Mouse (Mus musculus) liver, embryonic 14.5 days (tissue): ENCODE data around the gene Entpd2. TPM values are rescaled to one million over a fixed set of nuclear protein-coding genes. Genes with fewer than 3 reads are reported as not detected.
A peak's percentile ranks its signal among the peaks of the same experiment; 100 is the strongest.

Experiments used
- ATAC-seq: fragments of 200-750 bp; cut with Nextera tagmentation; 2 replicates; pipeline ENCODE4 v1.8.0; 2017; ENCODE audit warnings: moderate number of reproducible peaks, mild to moderate bottlenecking, moderate library complexity; ENCODE audit not compliant: insufficient read depth
- DNase-seq, 3 experiments: peaks; one replicate each; pipeline ENCODE4 v3.0.0-alpha.2; 2012 to 2013; ENCODE audit warnings: low read depth in 3 of 3, low spot score in 3 of 3
- H3K27ac ChIP-seq: fragments of 300-500 bp; sonication (generic); 2 replicates; pipeline ENCODE4 v1.5.1; 2014; ENCODE audit warnings: moderate library complexity, mild to moderate bottlenecking, control low read depth, inconsistent platforms
- H3K27me3 ChIP-seq: fragments of 300-500 bp; sonication (generic); 2 replicates; pipeline ENCODE4 v1.6.1; 2014; ENCODE audit warnings: mild to moderate bottlenecking, low read length, moderate library complexity; ENCODE audit not compliant: control insufficient read depth, insufficient read depth
- H3K36me3 ChIP-seq: fragments of 300-500 bp; sonication (generic); replicated peaks from 2 replicates; pipeline ENCODE4 v1.6.1; 2014; ENCODE audit warnings: low read depth; ENCODE audit not compliant: control insufficient read depth, insufficient read depth
- H3K4me1 ChIP-seq, 2 experiments: fragments of 200-500 bp in 1 of 2; fragments of 300-500 bp in 1 of 2; sonication (generic) in 1 of 2; replicated peaks; 2 replicates each; pipeline ENCODE4 v1.6.1; 2012 to 2014; ENCODE audit warnings: antibody characterized with exemption in 1 of 2, inconsistent platforms in 1 of 2, low read length in 1 of 2; ENCODE audit not compliant: control insufficient read depth in 2 of 2, insufficient read depth in 2 of 2
- H3K4me2 ChIP-seq: fragments of 300-500 bp; sonication (generic); 2 replicates; pipeline ENCODE4 v1.6.1; 2014; ENCODE audit warnings: low read depth, mild to moderate bottlenecking, control low read depth, moderate library complexity
- H3K4me3 ChIP-seq, 2 experiments: fragments of 200-500 bp in 1 of 2; fragments of 300-500 bp in 1 of 2; sonication (generic) in 1 of 2; 2 replicates each; pipeline ENCODE4 v1.5.1; 2012 to 2014; ENCODE audit warnings: low read depth in 2 of 2, low read length in 2 of 2, mild to moderate bottlenecking in 2 of 2, control low read depth in 1 of 2, inconsistent platforms in 1 of 2, moderate library complexity in 1 of 2; ENCODE audit not compliant: insufficient read depth in 1 of 2
- H3K9ac ChIP-seq: fragments of 300-500 bp; sonication (generic); replicated peaks from 2 replicates; pipeline ENCODE4 v1.6.1; 2014; ENCODE audit warnings: mild to moderate bottlenecking, control low read depth, moderate library complexity
- H3K9me3 ChIP-seq: fragments of 300-500 bp; sonication (generic); 2 replicates; pipeline ENCODE4 v1.6.1; 2016; ENCODE audit warnings: low read length, mixed read lengths; ENCODE audit not compliant: control insufficient read depth
- CTCF ChIP-seq: IDR thresholded peaks from 2 replicates; pipeline ENCODE4 v1.5.1; 2016; ENCODE audit warnings: antibody characterized with exemption, low read depth, control low read depth
- EP300 ChIP-seq: IDR thresholded peaks from 2 replicates; pipeline ENCODE4 v1.6.1; 2016; ENCODE audit warnings: antibody characterized with exemption, low read depth
- WGBS: fragments of 180-500 bp; shearing (Covaris S2); extraction: QIAGEN DNeasy Blood & Tissue Kit; methylation state at CpG from one replicate; pipeline ENCODE4 v1.1.7; 2014; ENCODE audit not compliant: insufficient replicate concordance; 5-methylcytosine and 5-hydroxymethylcytosine counted together
- polyA plus RNA-seq, 2 experiments: library from polyadenylated mRNA; depleted of rRNA in 1 of 2; stranded (reverse) in 1 of 2; unstranded in 1 of 2; fragments of >200 nt; fragmentation: Nextera tagmentation in 1 of 2; extraction: Ambion mirVana in 1 of 2; gene quantifications; 2 replicates each; pipeline versions ENCODE4 v1.2.1 to v1.2.3; 2012 to 2014

Gene Entpd2
- polyA plus RNA-seq, 2 experiments, result 0.30 TPM; not detected in 1

DNA sequence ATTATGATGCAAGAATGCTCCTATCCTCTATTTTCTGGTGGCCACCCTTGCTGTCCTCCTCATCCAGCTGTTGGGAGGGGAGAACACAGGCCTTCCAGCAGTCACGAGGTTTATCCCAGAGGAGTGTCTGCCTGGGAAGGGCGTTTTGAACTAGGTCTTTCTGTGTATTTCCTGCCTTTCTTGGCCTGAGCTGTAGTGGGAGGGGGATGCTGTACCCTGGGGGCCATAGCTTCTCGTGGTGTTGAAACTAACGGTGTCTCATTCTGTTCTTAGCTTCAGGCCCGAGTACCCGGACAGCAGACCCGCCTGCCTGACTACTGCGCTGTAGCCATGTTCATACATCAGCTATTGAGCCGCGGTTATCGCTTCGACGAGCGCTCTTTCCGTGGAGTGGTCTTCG lies 4.6 kb downstream of the Entpd2 start:
- no peak overlapping the region for H3K9ac ChIP-seq
- no peak overlapping the region for H3K27ac ChIP-seq
- H3K27me3 ChIP-seq, result peaks cover 81% of the 10 kb centered on the region
- DNase-seq (no peak), ATAC-seq (no peak)
- no peaks in the 10 kb centered on the region for H3K36me3 ChIP-seq
- no peak overlapping the region for H3K4me3 ChIP-seq
- H3K9me3 ChIP-seq, result no peaks in the 10 kb centered on the region
- H3K4me2 ChIP-seq, result no peak overlapping the region
- no peaks in the 10 kb centered on the region; a peak in 1 of 4 replicates for H3K4me1 ChIP-seq
- TF ChIP-seq CTCF, result no peak
- no peak for TF ChIP-seq EP300
- WGBS, result 21% methylated on average over 16 of the region's 16 CpGs

DNA sequence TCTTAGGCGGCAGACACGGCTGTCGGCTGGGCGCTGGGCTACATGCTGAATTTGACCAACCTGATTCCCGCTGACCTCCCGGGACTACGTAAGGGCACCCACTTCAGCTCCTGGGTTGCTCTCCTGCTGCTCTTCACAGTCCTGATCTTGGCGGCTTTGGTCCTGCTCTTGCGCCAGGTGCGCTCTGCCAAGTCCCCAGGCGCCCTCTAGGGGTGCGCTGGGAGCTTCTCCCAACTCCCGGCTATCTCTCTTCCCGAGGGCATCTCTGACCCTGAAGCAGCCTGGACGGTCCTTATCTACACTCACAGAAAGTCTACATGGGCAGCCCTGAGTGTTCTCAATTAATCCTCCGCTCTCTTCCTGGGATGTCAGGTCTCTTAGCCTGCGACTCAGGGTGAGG lies 5.1 kb downstream of the Entpd2 start:
- H3K9me3 ChIP-seq, result no peaks in the 10 kb centered on the region
- H3K4me3 ChIP-seq, result no peak overlapping the region
- no peak overlapping the region for H3K9ac ChIP-seq
- no peak overlapping the region for H3K4me2 ChIP-seq
- H3K36me3 ChIP-seq, result no peaks in the 10 kb centered on the region
- DNase-seq (peak in 1 of 3 experiments; percentile 28), ATAC-seq (no peak)
- H3K27ac ChIP-seq, result no peak overlapping the region
- TF ChIP-seq EP300 (no peak), CTCF (peak; percentile 76)
- peaks cover 76% of the 10 kb centered on the region for H3K27me3 ChIP-seq
- H3K4me1 ChIP-seq, result no peaks in the 10 kb centered on the region; a peak in 1 of 4 replicates
- 4% methylated on average over 17 of the region's 17 CpGs for WGBS

- Histone ChIP-seq H3K9me3 (no peaks in the 10 kb centered on the region), H3K36me3 (no peaks in the 10 kb centered on the region), H3K9ac (no peak overlapping the region), H3K27ac (no peak overlapping the region), H3K4me1 (no peaks in the 10 kb centered on the region), H3K4me2 (peak overlapping the region; percentile 40), H3K27me3 (peaks cover 60% of the 10 kb centered on the region), H3K4me3 (no peak overlapping the region; a peak in 1 of 4 replicates)
- peak; percentile 73 to 76 (median 73) for DNase-seq
- under 1% methylated on average over 13 of the region's 13 CpGs for WGBS
- ATAC-seq, result no peak
- TF ChIP-seq EP300 (no peak), CTCF (peak; percentile 86)
Measured at GRCm38 (mm10) chr2:25402377-25402971, 6.8 kb downstream of the Entpd2 start.

DNA sequence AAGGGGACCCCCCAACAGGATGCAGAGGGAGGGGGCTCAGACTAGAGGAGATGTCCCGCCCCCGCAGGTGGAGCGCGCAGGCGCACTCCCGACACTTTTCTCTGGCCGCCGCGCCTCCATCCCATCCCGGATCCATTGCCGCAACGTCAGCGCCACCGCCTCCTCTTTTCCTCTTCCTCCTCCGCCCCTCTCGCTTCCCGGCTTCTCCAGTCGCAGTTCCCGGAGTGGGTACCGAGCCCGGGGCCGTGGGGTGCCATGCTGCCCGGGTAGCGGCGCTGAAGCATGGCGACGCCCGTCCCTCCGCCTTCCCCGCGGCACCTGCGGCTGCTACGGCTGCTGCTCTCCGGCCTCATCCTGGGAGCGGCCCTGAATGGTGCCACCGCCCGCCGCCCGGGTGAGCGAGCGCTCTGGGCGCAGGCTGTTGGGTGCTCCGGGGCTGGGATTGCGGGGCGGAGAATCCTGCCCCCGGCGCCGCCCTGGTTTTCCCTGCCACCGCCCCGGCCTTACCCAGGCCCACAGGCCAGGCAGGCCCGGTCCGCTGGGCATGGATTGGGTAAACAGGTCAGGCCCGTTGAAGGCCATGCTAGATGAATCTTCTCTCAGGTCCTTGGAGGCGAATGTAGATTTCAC lies 7.4 kb downstream of the Entpd2 start:
- H3K27me3 ChIP-seq, result peaks cover 57% of the 10 kb centered on the region
- no peak for ATAC-seq
- H3K9ac ChIP-seq, result no peak overlapping the region
- no peak for DNase-seq
- no peaks in the 10 kb centered on the region for H3K9me3 ChIP-seq
- peak overlapping the region; percentile 40 for H3K4me2 ChIP-seq
- H3K4me3 ChIP-seq, result peak overlapping the region; percentile 15 to 18; a peak in 3 of 4 replicates
- TF ChIP-seq EP300 (no peak), CTCF (no peak)
- H3K4me1 ChIP-seq, result no peaks in the 10 kb centered on the region
- H3K27ac ChIP-seq, result no peak overlapping the region
- 3% methylated on average over 53 of the region's 54 CpGs for WGBS
- no peaks in the 10 kb centered on the region for H3K36me3 ChIP-seq

DNA sequence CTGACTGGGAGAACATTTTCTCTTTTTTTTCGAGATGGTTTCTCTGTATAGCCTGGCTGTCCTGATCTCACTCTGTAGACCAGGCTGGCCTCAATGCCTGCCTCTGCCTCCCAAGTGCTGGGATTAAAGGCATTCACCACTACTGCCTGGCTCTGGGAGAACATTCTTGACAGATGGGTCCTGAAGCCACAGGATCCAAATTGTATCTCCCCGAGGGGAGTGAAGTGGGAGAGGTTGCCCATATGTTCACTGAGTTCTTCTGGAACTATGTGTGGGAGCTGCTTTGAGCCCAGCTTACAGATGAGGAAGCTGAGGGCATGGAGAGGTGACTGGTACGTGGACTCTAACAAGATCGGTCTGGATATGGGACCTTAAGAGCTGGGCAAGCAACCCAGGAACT lies 8.3 kb downstream of the Entpd2 start:
- H3K4me3 ChIP-seq, result no peak overlapping the region
- no peak overlapping the region for H3K27ac ChIP-seq
- H3K4me1 ChIP-seq, result no peaks in the 10 kb centered on the region
- no peaks in the 10 kb centered on the region for H3K9me3 ChIP-seq
- WGBS, result 56% methylated on average over 4 of the region's 4 CpGs
- DNase-seq (no peak), ATAC-seq (no peak)
- no peak overlapping the region for H3K4me2 ChIP-seq
- TF ChIP-seq EP300 (no peak), CTCF (no peak)
- H3K36me3 ChIP-seq, result no peaks in the 10 kb centered on the region
- peaks cover 51% of the 10 kb centered on the region for H3K27me3 ChIP-seq
- no peak overlapping the region for H3K9ac ChIP-seq
